Mouse (Mus musculus): Measurements from ENCODE around the gene Dusp11. TPM values are rescaled to one million over a fixed set of nuclear protein-coding genes. Genes with fewer than 3 reads are reported as not detected.
"Not testable (repeated sequence)": the region's sequence is repeated elsewhere in the genome, so short reads cannot be mapped to it uniquely, and the experiment has no call there.

The Dusp11 gene
- 102 and 134 TPM in 2 replicates for total RNA-seq (2017)

GRCm38 (mm10) chr6:85961101-85962091 is at the start of gene Dusp11:
Dusp11 (minus strand) TSS chr6:85961667.
- ATAC-seq (ENCODE audit: extremely low read depth, insufficient number of reproducible peaks, low FRiP score, poor library complexity, severe bottlenecking): peak; percentile 75

GRCm38 (mm10) chr6:86009980-86010379 is 48.5 kb upstream of the Dusp11 start:
- ATAC-seq (ENCODE audit: extremely low read depth, insufficient number of reproducible peaks, low FRiP score, poor library complexity, severe bottlenecking): no peak

- ATAC-seq (ENCODE audit: extremely low read depth, insufficient number of reproducible peaks, low FRiP score, poor library complexity, severe bottlenecking): peak; percentile 96
These were observed 43.0 kb upstream of the Dusp11 start for GRCm38 (mm10) chr6:86004271-86005148.

DNA sequence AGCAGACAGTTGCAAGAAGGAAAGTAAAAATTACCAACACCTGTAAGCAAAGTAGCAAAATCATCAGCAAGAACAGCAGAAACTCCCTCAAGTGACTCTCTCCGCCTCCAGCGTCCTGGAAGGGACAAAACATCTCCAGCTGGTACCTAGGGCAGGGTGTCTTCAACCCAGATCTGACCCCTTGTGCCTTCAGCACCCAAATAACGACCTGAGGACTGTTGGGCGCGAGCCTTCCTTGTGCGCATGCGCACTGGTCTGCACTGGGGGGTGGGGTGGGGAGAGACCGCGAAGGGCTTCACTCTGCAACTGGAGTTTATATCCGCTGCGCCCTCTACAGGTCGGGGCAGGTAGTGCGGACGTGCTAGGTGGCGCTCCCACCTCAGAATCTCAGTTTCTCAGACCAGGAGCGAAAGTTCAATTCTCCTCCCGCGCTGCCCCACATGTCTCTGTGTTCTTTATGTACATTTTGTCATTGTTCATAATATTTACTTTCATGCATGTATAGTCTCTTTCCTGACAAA is 42.0 kb upstream of the Dusp11 start:
- no peak for ATAC-seq (ENCODE audit: extremely low read depth, insufficient number of reproducible peaks, low FRiP score, poor library complexity, severe bottlenecking)

- ATAC-seq (ENCODE audit: extremely low read depth, insufficient number of reproducible peaks, low FRiP score, poor library complexity, severe bottlenecking): not testable (repeated sequence)
These were observed 29.3 kb upstream of the Dusp11 start for GRCm38 (mm10) chr6:85990774-85991173.

- not testable (repeated sequence) for ATAC-seq (ENCODE audit: extremely low read depth, insufficient number of reproducible peaks, low FRiP score, poor library complexity, severe bottlenecking)
These were observed 28.1 kb upstream of the Dusp11 start for GRCm38 (mm10) chr6:85989570-85989969.

- no peak for ATAC-seq (ENCODE audit: extremely low read depth, insufficient number of reproducible peaks, low FRiP score, poor library complexity, severe bottlenecking)
These were observed 22.9 kb upstream of the Dusp11 start for GRCm38 (mm10) chr6:85984351-85984750.

GRCm38 (mm10) chr6:85978736-85979135 is 17.3 kb upstream of the Dusp11 start:
- ATAC-seq (ENCODE audit: extremely low read depth, insufficient number of reproducible peaks, low FRiP score, poor library complexity, severe bottlenecking): not testable (repeated sequence)

GRCm38 (mm10) chr6:85976242-85976641 is 14.8 kb upstream of the Dusp11 start:
- ATAC-seq (ENCODE audit: extremely low read depth, insufficient number of reproducible peaks, low FRiP score, poor library complexity, severe bottlenecking): peak; percentile 53; the same call in 1 of the 2 replicates

DNA sequence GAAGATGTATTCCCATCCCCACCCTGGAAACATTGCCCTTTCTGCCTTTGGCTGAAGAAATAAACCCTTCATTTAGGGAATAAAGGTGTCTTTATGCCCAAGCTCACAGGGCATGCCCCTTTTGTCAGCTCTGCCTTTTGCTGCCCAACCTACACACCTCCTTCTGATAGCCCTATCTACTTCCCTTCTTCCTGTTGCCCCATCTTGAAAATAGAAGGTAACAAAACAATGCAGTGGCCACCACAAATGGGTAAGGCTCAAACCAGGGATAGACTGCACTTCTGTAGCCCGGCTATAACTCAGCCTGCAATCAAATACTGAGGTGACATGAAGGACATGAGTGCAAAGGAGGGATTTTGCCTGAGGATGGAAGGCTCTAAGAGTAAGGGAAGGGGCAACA is 14.3 kb upstream of the Dusp11 start:
- ATAC-seq (ENCODE audit: extremely low read depth, insufficient number of reproducible peaks, low FRiP score, poor library complexity, severe bottlenecking): no peak

- ATAC-seq (ENCODE audit: extremely low read depth, insufficient number of reproducible peaks, low FRiP score, poor library complexity, severe bottlenecking): no peak
These were observed 13.6 kb upstream of the Dusp11 start for GRCm38 (mm10) chr6:85974941-85975617.

DNA sequence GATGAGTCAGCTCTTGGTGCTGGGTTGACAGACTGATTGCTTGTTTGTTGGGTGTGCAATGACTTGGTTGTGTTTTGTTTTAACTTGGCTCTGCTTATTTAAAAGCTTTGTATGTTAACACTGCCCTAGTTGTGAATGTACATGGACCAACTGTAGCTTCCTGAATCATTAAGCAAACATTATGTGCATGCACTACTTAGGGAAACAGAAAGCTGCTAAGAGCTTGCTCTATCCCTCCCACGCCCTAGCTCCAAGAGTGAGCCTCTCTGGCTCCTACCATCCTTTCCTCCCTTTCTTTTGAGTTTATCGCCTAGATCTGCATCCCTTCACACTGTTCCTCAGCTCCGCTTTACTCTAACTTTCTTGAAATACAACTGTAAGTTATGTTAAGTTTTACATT is 11.9 kb upstream of the Dusp11 start:
- ATAC-seq (ENCODE audit: extremely low read depth, insufficient number of reproducible peaks, low FRiP score, poor library complexity, severe bottlenecking): no peak

- no peak for ATAC-seq (ENCODE audit: extremely low read depth, insufficient number of reproducible peaks, low FRiP score, poor library complexity, severe bottlenecking)
These were observed 11.2 kb upstream of the Dusp11 start for GRCm38 (mm10) chr6:85972699-85973098.

DNA sequence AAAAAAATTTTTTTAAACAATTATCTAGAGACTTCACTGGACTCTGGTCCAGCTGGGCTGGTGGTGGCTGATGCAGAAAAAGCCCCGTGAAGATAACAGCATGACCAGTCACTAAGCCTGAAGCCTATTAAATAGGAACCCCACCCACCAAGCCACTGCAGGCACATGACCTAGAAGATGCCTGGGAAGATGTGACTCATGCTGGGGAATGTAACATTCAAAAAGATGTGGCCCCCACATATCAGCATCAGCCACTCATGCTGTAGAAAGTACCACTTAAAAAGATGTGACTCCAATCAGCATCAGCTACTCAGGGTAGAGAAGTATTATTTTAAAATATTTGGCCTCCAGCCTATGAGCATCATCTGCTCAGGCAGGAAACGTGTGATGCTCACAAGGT is 8.4 kb upstream of the Dusp11 start:
- ATAC-seq (ENCODE audit: extremely low read depth, insufficient number of reproducible peaks, low FRiP score, poor library complexity, severe bottlenecking): no peak

DNA sequence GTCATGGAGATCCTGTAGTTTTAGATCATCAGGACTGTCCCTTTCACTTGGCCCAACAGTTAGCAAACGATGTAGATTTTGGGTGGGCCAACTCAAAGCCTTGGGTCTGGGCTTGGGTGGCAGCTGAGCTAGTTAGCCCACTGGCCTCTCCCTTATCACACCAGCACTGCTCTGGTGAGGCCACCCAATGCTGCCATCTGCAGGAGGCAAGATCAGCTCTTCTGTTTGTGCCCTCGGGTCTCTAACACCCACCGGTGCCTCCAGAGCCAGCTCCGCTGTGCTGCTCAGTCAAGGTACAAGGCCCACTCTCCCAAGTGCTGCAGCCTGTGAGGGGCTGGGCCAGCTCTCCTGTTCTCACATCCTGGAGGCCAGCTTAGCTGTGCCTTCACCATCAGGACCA is 5.2 kb upstream of the Dusp11 start:
- peak; percentile 59 for ATAC-seq (ENCODE audit: extremely low read depth, insufficient number of reproducible peaks, low FRiP score, poor library complexity, severe bottlenecking)

GRCm38 (mm10) chr6:85966081-85966480 is 4.6 kb upstream of the Dusp11 start:
- peak; percentile 53; the same call in 1 of the 2 replicates for ATAC-seq (ENCODE audit: extremely low read depth, insufficient number of reproducible peaks, low FRiP score, poor library complexity, severe bottlenecking)

DNA sequence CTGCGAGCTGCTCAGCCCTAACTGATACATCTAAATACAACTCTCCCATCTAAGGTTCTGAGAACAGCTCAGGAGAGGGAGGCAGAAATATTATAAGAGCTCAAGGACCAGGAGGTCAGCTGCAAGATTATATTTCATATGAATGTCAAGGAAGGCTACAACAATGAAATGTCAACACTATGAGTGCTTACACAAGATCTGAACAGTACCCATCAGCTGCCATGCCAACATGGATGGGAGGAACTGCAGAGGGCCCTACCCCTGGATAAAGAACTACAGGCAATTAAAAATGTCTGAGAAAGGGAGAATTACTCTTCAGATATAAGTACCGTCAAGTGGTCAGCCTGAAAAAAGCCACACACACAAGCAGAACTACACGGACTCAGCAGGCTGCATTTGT is 3.9 kb downstream of the Dusp11 start:
- no peak for ATAC-seq (ENCODE audit: extremely low read depth, insufficient number of reproducible peaks, low FRiP score, poor library complexity, severe bottlenecking)

DNA sequence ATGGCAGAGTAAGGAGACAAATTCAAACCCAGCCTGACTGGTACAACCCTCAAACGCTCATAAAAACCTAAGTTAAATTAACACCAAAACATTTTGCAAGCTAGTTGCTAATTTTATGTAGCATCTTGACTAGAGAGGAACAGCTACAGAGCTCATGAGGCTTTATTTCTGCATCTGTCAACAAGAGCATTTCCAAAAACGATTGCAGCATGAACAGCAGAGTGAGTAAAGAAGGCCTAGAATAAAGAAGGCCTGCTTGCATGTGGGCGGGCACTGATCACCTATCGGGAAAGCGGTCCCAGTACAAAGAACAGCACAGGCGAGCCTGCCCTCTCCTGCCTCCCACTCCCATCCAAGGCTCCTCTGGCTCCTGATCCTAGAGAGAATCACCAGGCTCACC is 12.9 kb downstream of the Dusp11 start:
- ATAC-seq (ENCODE audit: extremely low read depth, insufficient number of reproducible peaks, low FRiP score, poor library complexity, severe bottlenecking): no peak

DNA sequence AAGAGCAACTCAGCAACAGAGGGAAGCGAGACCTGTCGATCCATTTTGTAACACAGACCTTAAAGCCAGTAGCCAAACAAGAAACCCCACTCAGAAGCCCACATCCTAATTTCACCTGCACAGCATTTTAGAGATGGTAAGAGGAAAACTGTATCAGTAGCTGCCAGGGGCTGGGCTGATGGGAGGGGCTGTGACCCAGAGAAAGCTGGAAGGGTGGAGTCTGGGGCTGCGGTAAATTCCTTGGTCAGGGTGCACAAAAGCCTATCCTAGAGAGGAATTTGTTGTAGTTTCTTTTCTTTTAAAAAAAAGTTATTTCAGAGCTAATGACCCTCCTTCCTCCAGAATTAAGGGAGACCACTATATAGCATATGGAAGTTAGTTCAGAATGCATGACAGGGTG is 19.0 kb downstream of the Dusp11 start:
- no peak for ATAC-seq (ENCODE audit: extremely low read depth, insufficient number of reproducible peaks, low FRiP score, poor library complexity, severe bottlenecking)
